Comparison of ENCODE assay signal across 20 mouse cellular contexts in the genomic region with DNA sequence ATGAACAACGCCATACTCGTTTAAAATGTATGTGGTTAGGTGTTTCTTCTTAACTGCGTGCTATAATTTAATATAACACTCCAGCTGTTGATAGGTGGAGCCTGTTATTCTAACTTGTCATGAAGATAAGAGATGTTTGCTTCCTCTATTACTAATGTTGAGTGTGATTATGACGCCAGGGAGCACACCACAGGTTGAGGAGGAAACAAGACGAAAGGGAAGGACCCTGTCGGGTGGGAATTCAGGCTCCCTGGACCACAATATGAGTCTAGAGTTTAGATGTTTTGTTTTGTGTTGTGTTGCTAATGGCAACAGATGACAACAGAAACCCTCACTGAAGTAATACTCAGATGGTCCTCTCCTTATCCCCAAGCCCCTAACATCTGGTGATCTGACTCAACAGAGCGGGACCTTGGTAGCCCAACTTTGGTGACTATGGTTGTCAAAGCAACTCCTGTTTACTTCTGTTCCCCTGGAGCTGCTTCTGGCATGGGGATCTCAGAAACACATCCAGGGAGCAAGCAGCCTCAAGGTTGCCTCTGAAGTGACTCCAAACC. TPM values are rescaled to one million over a fixed set of nuclear protein-coding genes. Genes with fewer than 3 reads are reported as not detected.
A peak's percentile ranks its signal among the peaks of the same experiment; 100 is the strongest.
DNase-seq lines count a peak whose midpoint lies in the region; ATAC-seq lines count a peak whose summit lies in the region.
"Had no signal": no experiment of that assay in that cellular context is flagged by ENCODE, and none has a peak within 500 bp of the region (broad histone marks: within the 10 kb centered on the region; RNA-seq: fewer than 3 reads in every experiment).

No protein-coding gene starts in this region.

- DNase-seq in heart, adult 11 months, result peak; percentile 88
- DNase-seq in heart, adult 18-20 months, result no peak
- no peak for DNase-seq in adipocyte (ENCODE audit: low spot score)
- no peak for DNase-seq in lung, postnatal 10 days
- DNase-seq: adrenal gland, adult 2 months; adrenal gland, postnatal 14 days; cerebellum, adult 11 months; cerebellum, adult 2 months; cerebellum, adult 9-11 months; cerebellum, postnatal 25 days; embryo, embryonic 11 days; forebrain, postnatal 0 days; gastrocnemius, adult 2 months; gastrocnemius, postnatal 14 days had no signal

- peak; percentile 27 for ATAC-seq in granulocyte monocyte progenitor cell, adult 5-6 weeks (replicated peaks; ENCODE audit: poor library complexity, severe bottlenecking)
- peak; percentile 97 for ATAC-seq in megakaryocyte-erythroid progenitor cell, adult 5-6 weeks (replicated peaks; ENCODE audit: low FRiP score, low TSS enrichment, poor library complexity, severe bottlenecking)
- ATAC-seq: forebrain, embryonic 14.5 days; forebrain, postnatal 0 days; hindbrain, embryonic 16.5 days; intestine, embryonic 15.5 days; Patski had no signal

RNA-seq across cellular contexts. Expression of gene Rbm43, which starts 18.8 kb away (rescaled TPM):
- 1 to 10 TPM; 4.0 to 5.2 TPM for total RNA-seq in heart, adult 18-20 months (2021)
- total RNA-seq in granulocyte monocyte progenitor cell, adult 5-6 weeks (2014; fragmentation: Nextera tagmentation), result 31.2 and 37.1 TPM in 2 replicates
- total RNA-seq in granulocyte monocyte progenitor cell, adult 5-6 weeks (2017), result 18.0 and 30.1 TPM in 2 replicates
- total RNA-seq in megakaryocyte-erythroid progenitor cell, adult 5-6 weeks (2014; fragmentation: Nextera tagmentation), result 82.4 and 84.5 TPM in 2 replicates
- 56.6 and 63.1 TPM in 2 replicates for total RNA-seq in megakaryocyte-erythroid progenitor cell, adult 5-6 weeks (2017)

RNA-seq across cellular contexts. Expression of gene Nmi, which starts 19.6 kb away (rescaled TPM):
- 1 to 10 TPM; 7.1 to 7.9 TPM for total RNA-seq in heart, adult 18-20 months (2021)
- 16.8 and 21.7 TPM in 2 replicates for total RNA-seq in granulocyte monocyte progenitor cell, adult 5-6 weeks (2014; fragmentation: Nextera tagmentation)
- 44.8 and 59.3 TPM in 2 replicates for total RNA-seq in granulocyte monocyte progenitor cell, adult 5-6 weeks (2017)
- total RNA-seq in megakaryocyte-erythroid progenitor cell, adult 5-6 weeks (2014; fragmentation: Nextera tagmentation), result 27.6 and 40.1 TPM in 2 replicates
- 39.1 and 102 TPM in 2 replicates for total RNA-seq in megakaryocyte-erythroid progenitor cell, adult 5-6 weeks (2017)
